ENCODE assay signal across 8 mouse cellular contexts in genomic region chr9:107279378-107280321, GRCm38 (mm10). TPM values are rescaled to one million over a fixed set of nuclear protein-coding genes. Genes with fewer than 3 reads are reported as not detected.
A peak's percentile ranks its signal among the peaks of the same experiment; 100 is the strongest.
DNase-seq lines count a peak whose midpoint lies in the region; TF ChIP-seq lines count a peak whose summit lies in the region.

No protein-coding gene starts in this region.

- intact Hi-C loops in gastrocnemius, adult 2 months (cut with DNase I), result loop anchor here (10.0 kb wide), 1 partner anchor 455 kb away; the partner anchor contains the start of gene Dcaf1

- H3K79me2 ChIP-seq in macrophage (ENCODE audit: inconsistent target), result peaks cover 90% of the 10 kb centered on the region

- H3K4me1 ChIP-seq in lung, adult 2 months (ENCODE audit: control insufficient read depth, insufficient read depth, low read length), result peaks cover 15% of the 10 kb centered on the region

- peak overlapping the region; percentile 82 for H3K27ac ChIP-seq in gastrocnemius, adult 2 months
- peak overlapping the region; percentile 70 for H3K27ac ChIP-seq in macrophage

- TF ChIP-seq CTCF in lung, adult 2 months (IDR thresholded peaks at IDR 0.05; ENCODE audit: insufficient read depth, low read length), result no peak
- TF ChIP-seq CTCF in gastrocnemius, adult 2 months (IDR thresholded peaks at IDR 0.05), result no peak

- peak overlapping the region; percentile 28 for H3K4me3 ChIP-seq in lung, adult 2 months (replicated peaks; ENCODE audit: extremely low read depth, low read depth, low read length)
- peak overlapping the region; percentile 56 for H3K4me3 ChIP-seq in gastrocnemius, adult 2 months
- H3K4me3 ChIP-seq in macrophage (ENCODE audit: inconsistent target), result peak overlapping the region; percentile 8; the same call in 1 of the 2 replicates

- no peak for TF ChIP-seq POLR2A in lung, adult 2 months (IDR thresholded peaks at IDR 0.05; ENCODE audit: borderline replicate concordance, extremely low read depth, low read depth, low read length)

- 36% methylated on average over 16 of the region's 16 CpGs for WGBS in lung, adult 2 months
- WGBS in macrophage (ENCODE audit: missing documents), result 28% methylated on average over 16 of the region's 16 CpGs

- peaks cover 9% of the 10 kb centered on the region; the same call in 1 of the 2 replicates for H3K36me3 ChIP-seq in macrophage (ENCODE audit: inconsistent target)

- DNase-seq in lung, adult 2 months, result no peak
- DNase-seq in lung, postnatal 36 days, result no peak
- DNase-seq in gastrocnemius, adult 2 months, result peak; percentile 83
- DNase-seq in kidney, adult 9 months, result peak; percentile 50
- peak; percentile 21 for DNase-seq in yolk sac, embryonic 10.5 days (ENCODE audit: low spot score)
- DNase-seq in urinary bladder, postnatal 10 days (ENCODE audit: low spot score), result no peak
- DNase-seq in adipocyte (ENCODE audit: low spot score), result no peak

RNA-seq across cellular contexts. Expression of gene Mapkapk3, which starts 10.0 kb away (rescaled TPM):
- polyA plus RNA-seq in lung, adult 2 months (2012; rRNA removed), result 29.3 and 41.1 TPM in 2 replicates
- 10 to 100 TPM; 32.6 to 48.1 TPM for total RNA-seq in gastrocnemius, adult 2 months (2021)
- 100 to 1,000 TPM in 25 of 26 experiments, 10 to 100 TPM in 1; 97.6 to 393 (median 163) TPM for total RNA-seq in macrophage (2018; cell fraction: chromatin; rRNA removed)
- 10 to 100 TPM; 38.9 to 83.3 (median 53.5) TPM for total RNA-seq in macrophage (2018; cell fraction: cytosol; rRNA removed)
- 100 to 1,000 TPM in 14 of 26 experiments, 10 to 100 TPM in 12; 53.9 to 268 (median 112) TPM for total RNA-seq in macrophage (2018; cell fraction: nucleus; rRNA removed)
- 25.7 to 58.4 TPM (median 48.9 TPM) in 3 replicates for polyA plus RNA-seq in macrophage (2018)

RNA-seq across cellular contexts. Expression of gene Cish, which starts 16.2 kb away (rescaled TPM):
- polyA plus RNA-seq in lung, adult 2 months (2012; rRNA removed), result 61.1 and 72.2 TPM in 2 replicates
- total RNA-seq in gastrocnemius, adult 2 months (2021), result 100 to 1,000 TPM in 1 of 2 experiments, 10 to 100 TPM in 1; 25.7 to 113 TPM
- 100 to 1,000 TPM in 1 of 26 experiments, 10 to 100 TPM in 9, 1 to 10 TPM in 16; 1.3 to 159 (median 5.1) TPM for total RNA-seq in macrophage (2018; cell fraction: chromatin; rRNA removed)
- 10 to 100 TPM in 4 of 26 experiments, 1 to 10 TPM in 18, under 1 TPM in 4; 0.51 to 54.5 (median 2.6) TPM for total RNA-seq in macrophage (2018; cell fraction: cytosol; rRNA removed)
- total RNA-seq in macrophage (2018; cell fraction: nucleus; rRNA removed), result 100 to 1,000 TPM in 2 of 26 experiments, 10 to 100 TPM in 10, 1 to 10 TPM in 12, under 1 TPM in 2; 0.89 to 189 (median 6.5) TPM
- 0.10 to 1.4 TPM (median 0.29 TPM) in 3 replicates for polyA plus RNA-seq in macrophage (2018)

RNA-seq across cellular contexts. Expression of gene Dock3, which starts 47.9 kb away (rescaled TPM):
- polyA plus RNA-seq in lung, adult 2 months (2012; rRNA removed), result 0.09 and 0.18 TPM in 2 replicates
- total RNA-seq in gastrocnemius, adult 2 months (2021), result not detected
- 100 to 1,000 TPM in 8 of 26 experiments, 10 to 100 TPM in 18; 28.5 to 164 (median 75.8) TPM for total RNA-seq in macrophage (2018; cell fraction: chromatin; rRNA removed)
- 10 to 100 TPM in 12 of 26 experiments, 1 to 10 TPM in 14; 3.4 to 23.5 (median 9.3) TPM for total RNA-seq in macrophage (2018; cell fraction: cytosol; rRNA removed)
- total RNA-seq in macrophage (2018; cell fraction: nucleus; rRNA removed), result 10 to 100 TPM in 25 of 26 experiments, 1 to 10 TPM in 1; 4.9 to 86.6 (median 40.1) TPM
- polyA plus RNA-seq in macrophage (2018), result 2.1 to 32.2 TPM (median 15.3 TPM) in 3 replicates

RNA-seq across cellular contexts. Expression of gene Hemk1, which starts 58.5 kb away (rescaled TPM):
- 16.9 and 21.0 TPM in 2 replicates for polyA plus RNA-seq in lung, adult 2 months (2012; rRNA removed)
- total RNA-seq in gastrocnemius, adult 2 months (2021), result 10 to 100 TPM; 11.6 to 14.4 TPM
- 10 to 100 TPM in 24 of 26 experiments, 1 to 10 TPM in 2; 6.0 to 65.1 (median 40.9) TPM for total RNA-seq in macrophage (2018; cell fraction: chromatin; rRNA removed)
- 1 to 10 TPM; 2.9 to 8.1 (median 4.8) TPM for total RNA-seq in macrophage (2018; cell fraction: cytosol; rRNA removed)
- 10 to 100 TPM in 25 of 26 experiments, 1 to 10 TPM in 1; 6.5 to 52.6 (median 27.1) TPM for total RNA-seq in macrophage (2018; cell fraction: nucleus; rRNA removed)
- 2.6 to 5.5 TPM (median 5.2 TPM) in 3 replicates for polyA plus RNA-seq in macrophage (2018)

Comparison
In these comparisons a context has a peak if more than half of its experiments do, and no peak if none do; other contexts are left out.
1. DNase-seq: peak in gastrocnemius, adult 2 months (single experiment), kidney, adult 9 months (single experiment) and yolk sac, embryonic 10.5 days (single experiment); none in lung, adult 2 months (single experiment), lung, postnatal 36 days (single experiment), urinary bladder, postnatal 10 days (single experiment) and adipocyte (single experiment).
2. RNA of gene Cish, which starts 16.2 kb away (polyA plus RNA-seq): 61.1 to 72.2 TPM in lung, adult 2 months; 0.10 to 1.4 TPM in macrophage; every median in the first group is over 10 times any median in the second.
3. Peak in every context shown above with its lines, with median percentiles within 50 percentile points of each other: H3K4me3 ChIP-seq.